Mouse (Mus musculus) lung, embryonic 16.5 days (tissue): ENCODE measurements around the gene Commd3. TPM values are rescaled to one million over a fixed set of nuclear protein-coding genes. Genes with fewer than 3 reads are reported as not detected.

Source experiments
- ATAC-seq: fragments of 200-750 bp; cut with Nextera tagmentation; 2 replicates; pipeline ENCODE4 v1.8.0; 2017; ENCODE audit warnings: low read depth, mild to moderate bottlenecking, moderate library complexity
- H3K27ac ChIP-seq: fragments of 300-500 bp; sonication (generic); 2 replicates; pipeline ENCODE4 v1.5.1; 2014; ENCODE audit warnings: mild to moderate bottlenecking, control low read depth, low read length
- H3K27me3 ChIP-seq: fragments of 300-500 bp; sonication (generic); 2 replicates; pipeline ENCODE4 v1.6.1; 2014; ENCODE audit warnings: low read depth, low read length, mixed read lengths; ENCODE audit not compliant: control insufficient read depth, insufficient read depth
- H3K36me3 ChIP-seq: fragments of 300-500 bp; sonication (generic); 2 replicates; pipeline ENCODE4 v1.6.1; 2014; ENCODE audit warnings: low read length; ENCODE audit not compliant: control insufficient read depth, insufficient read depth
- H3K4me1 ChIP-seq: fragments of 300-500 bp; sonication (generic); replicated peaks from 2 replicates; pipeline ENCODE4 v1.6.1; 2014; ENCODE audit warnings: low read length, mixed read lengths; ENCODE audit not compliant: control insufficient read depth, insufficient read depth
- H3K4me2 ChIP-seq: fragments of 300-500 bp; sonication (generic); 2 replicates; pipeline ENCODE4 v1.6.1; 2014; ENCODE audit warnings: low read depth, low read length, control low read depth
- H3K4me3 ChIP-seq: fragments of 300-500 bp; sonication (generic); 2 replicates; pipeline ENCODE4 v1.5.1; 2014; ENCODE audit warnings: mild to moderate bottlenecking, low read length, control low read depth
- H3K9ac ChIP-seq: fragments of 300-500 bp; sonication (generic); 2 replicates; pipeline ENCODE4 v1.6.1; 2014; ENCODE audit warnings: low read length, control low read depth
- H3K9me3 ChIP-seq: fragments of 300-500 bp; sonication (generic); 2 replicates; pipeline ENCODE4 v1.6.1; 2016; ENCODE audit warnings: low read length; ENCODE audit not compliant: control insufficient read depth
- WGBS: fragments of 180-500 bp; shearing (Covaris S2); extraction: QIAGEN DNeasy Blood & Tissue Kit; methylation state at CpG from one replicate; pipeline ENCODE4 v1.1.7; 2014; 5-methylcytosine and 5-hydroxymethylcytosine counted together
- polyA plus RNA-seq: library from polyadenylated mRNA; unstranded; fragments of >200 nt; fragmentation: Nextera tagmentation; extraction: Ambion mirVana; gene quantifications from 2 replicates; pipeline ENCODE4 v1.2.1, GENCODE M21; 2015

The Commd3 gene
- polyA plus RNA-seq, 1 experiment from 2014 or later, result 219 TPM

- H3K36me3 ChIP-seq, result no peaks in the 10 kb centered on the region
- no peak overlapping the region for H3K27ac ChIP-seq
- ATAC-seq, result no peak
- H3K27me3 ChIP-seq, result peaks cover 40% of the 10 kb centered on the region
- peak overlapping the region; percentile 23 for H3K4me3 ChIP-seq
- no peaks in the 10 kb centered on the region for H3K9me3 ChIP-seq
- no peak overlapping the region for H3K9ac ChIP-seq
- peaks cover 11% of the 10 kb centered on the region; the same call in 1 of the 2 replicates for H3K4me1 ChIP-seq
- under 1% methylated on average over 55 of the region's 56 CpGs for WGBS
- H3K4me2 ChIP-seq, result peak overlapping the region; percentile 22; the same call in 1 of the 2 replicates
Observed at GRCm38 (mm10) chr2:18698663-18699385, 26.6 kb downstream of the Commd3 start.

DNA sequence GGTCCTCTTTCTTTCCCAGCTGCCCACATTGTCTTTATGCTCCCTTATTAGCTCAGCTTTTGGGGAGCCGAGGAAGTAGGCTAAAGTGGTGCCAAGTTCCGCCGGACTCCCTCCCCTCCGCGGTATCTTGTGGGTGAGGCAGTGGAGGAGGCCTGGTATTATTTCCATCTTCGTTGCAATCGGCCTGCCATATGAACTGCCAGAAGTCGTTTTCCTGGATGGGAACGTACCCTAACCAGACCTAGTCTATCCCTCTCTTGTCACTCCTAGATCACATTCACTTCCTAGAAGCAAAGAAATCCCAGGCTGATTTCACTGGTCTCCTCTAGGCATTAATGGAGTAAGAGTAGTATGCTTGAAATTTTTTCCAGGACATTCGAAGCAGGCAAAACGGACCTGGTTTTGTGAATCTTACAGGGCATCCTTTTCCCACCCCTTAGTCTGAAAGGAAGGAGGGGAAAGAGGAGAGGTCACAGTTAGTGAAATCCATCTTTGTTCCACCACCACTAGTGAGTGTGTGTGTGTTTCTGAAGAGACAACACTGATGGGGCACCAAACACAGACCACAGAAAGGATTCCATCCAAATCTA, 27.3 kb downstream of the Commd3 start:
- Histone ChIP-seq H3K4me3 (no peak overlapping the region), H3K27me3 (peaks cover 43% of the 10 kb centered on the region)
- no peak for ATAC-seq

DNA sequence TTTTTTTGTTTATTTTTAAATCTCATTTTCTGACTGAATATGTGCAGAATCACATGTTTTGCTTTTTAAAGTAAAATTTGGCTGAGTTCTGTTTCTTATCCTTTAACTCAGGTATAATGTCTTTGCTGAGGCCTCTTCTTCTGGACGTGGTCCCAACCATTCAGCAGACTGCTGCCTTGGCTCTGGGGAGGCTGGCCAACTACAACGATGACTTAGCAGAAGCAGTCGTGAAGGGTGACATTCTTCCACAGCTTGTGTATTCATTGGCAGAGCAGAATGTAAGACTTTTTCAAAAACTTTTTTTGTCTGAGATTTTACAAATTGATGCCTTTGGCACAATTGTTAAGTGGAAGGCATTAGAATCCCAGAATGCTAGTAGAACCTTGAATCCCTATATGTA, 38.2 kb downstream of the Commd3 start:
- Histone ChIP-seq H3K4me2 (no peak overlapping the region), H3K4me3 (no peak overlapping the region), H3K9ac (no peak overlapping the region), H3K27me3 (no peaks in the 10 kb centered on the region), H3K4me1 (no peaks in the 10 kb centered on the region), H3K36me3 (no peaks in the 10 kb centered on the region), H3K9me3 (no peaks in the 10 kb centered on the region), H3K27ac (no peak overlapping the region)
- 52% methylated on average over 3 of the region's 3 CpGs for WGBS
- no peak for ATAC-seq

More for the DNA sequence above, 27.3 kb downstream of the Commd3 start:
- Histone ChIP-seq H3K4me2 (no peak overlapping the region), H3K27ac (no peak overlapping the region), H3K36me3 (no peaks in the 10 kb centered on the region), H3K4me1 (peaks cover 11% of the 10 kb centered on the region; the same call in 1 of the 2 replicates), H3K9ac (no peak overlapping the region), H3K9me3 (no peaks in the 10 kb centered on the region)
- WGBS, result 1% methylated on average over 11 of the region's 11 CpGs

GRCm38 (mm10) chr2:18713071-18713470, 40.9 kb downstream of the Commd3 start:
- Histone ChIP-seq H3K27me3 (no peaks in the 10 kb centered on the region), H3K4me3 (no peak overlapping the region), H3K27ac (no peak overlapping the region), H3K9me3 (no peaks in the 10 kb centered on the region), H3K4me1 (no peaks in the 10 kb centered on the region), H3K36me3 (no peaks in the 10 kb centered on the region), H3K9ac (no peak overlapping the region), H3K4me2 (no peak overlapping the region)
- WGBS, result 63% methylated on average over 2 of the region's 2 CpGs
- no peak for ATAC-seq

- H3K27ac ChIP-seq, result no peak overlapping the region
- H3K4me3 ChIP-seq, result no peak overlapping the region
- no peak overlapping the region for H3K4me2 ChIP-seq
- no peak for ATAC-seq
- H3K9ac ChIP-seq, result no peak overlapping the region
- H3K9me3 ChIP-seq, result no peaks in the 10 kb centered on the region
- no peaks in the 10 kb centered on the region for H3K4me1 ChIP-seq
- H3K36me3 ChIP-seq, result no peaks in the 10 kb centered on the region
- H3K27me3 ChIP-seq, result no peaks in the 10 kb centered on the region
- WGBS, result 72% methylated on average over 3 of the region's 3 CpGs
Observed at GRCm38 (mm10) chr2:18714337-18714736, 42.2 kb downstream of the Commd3 start.

DNA sequence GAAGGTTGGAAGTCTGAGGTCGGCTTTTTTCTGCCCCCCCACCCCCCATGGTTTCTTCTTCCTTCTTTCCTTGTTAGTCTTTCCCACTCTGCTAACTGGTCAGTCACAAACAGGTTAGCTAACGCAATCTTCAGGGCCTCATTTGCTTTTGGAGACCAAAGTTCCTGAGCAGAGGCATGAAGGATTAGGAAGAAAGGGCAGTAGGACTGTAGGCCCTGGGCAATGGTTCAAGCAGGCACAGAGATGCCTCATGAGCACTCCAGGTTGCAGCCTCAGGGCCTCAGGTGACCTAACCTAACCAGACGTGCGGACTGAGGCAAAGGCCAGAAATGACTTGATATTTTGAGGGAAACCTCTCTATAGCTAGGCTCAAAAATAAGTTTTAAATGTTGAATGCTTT, 46.3 kb downstream of the Commd3 start:
- Histone ChIP-seq H3K4me3 (no peak overlapping the region), H3K27ac (no peak overlapping the region), H3K27me3 (no peaks in the 10 kb centered on the region), H3K4me1 (no peaks in the 10 kb centered on the region), H3K9me3 (no peaks in the 10 kb centered on the region), H3K9ac (no peak overlapping the region), H3K4me2 (no peak overlapping the region), H3K36me3 (no peaks in the 10 kb centered on the region)
- ATAC-seq, result no peak
- WGBS, result 79% methylated on average over 4 of the region's 4 CpGs

- 63% methylated on average over 3 of the region's 3 CpGs for WGBS
- Histone ChIP-seq H3K36me3 (no peaks in the 10 kb centered on the region), H3K9me3 (no peaks in the 10 kb centered on the region), H3K4me2 (no peak overlapping the region), H3K27me3 (no peaks in the 10 kb centered on the region), H3K27ac (no peak overlapping the region), H3K4me1 (no peaks in the 10 kb centered on the region), H3K9ac (no peak overlapping the region), H3K4me3 (no peak overlapping the region)
- ATAC-seq, result no peak
Observed at GRCm38 (mm10) chr2:18722208-18722830, 50.1 kb downstream of the Commd3 start.

- no peak for ATAC-seq
Observed at GRCm38 (mm10) chr2:18724462-18724861, 52.3 kb downstream of the Commd3 start.

More at GRCm38 (mm10) chr2:18724462-18724861, 52.3 kb downstream of the Commd3 start:
- Histone ChIP-seq H3K27me3 (no peaks in the 10 kb centered on the region), H3K4me3 (no peak overlapping the region), H3K27ac (no peak overlapping the region), H3K9me3 (no peaks in the 10 kb centered on the region), H3K9ac (no peak overlapping the region), H3K36me3 (no peaks in the 10 kb centered on the region), H3K4me1 (no peaks in the 10 kb centered on the region), H3K4me2 (no peak overlapping the region)
- 70% methylated on average over 1 of the region's 1 CpGs for WGBS
